Mouse (Mus musculus) adrenal gland, postnatal 25 days (tissue): ENCODE data around the gene Pphln1. TPM values are rescaled to one million over a fixed set of nuclear protein-coding genes. Genes with fewer than 3 reads are reported as not detected.

ENCODE experiments used
- DNase-seq: peaks from one replicate; pipeline ENCODE4 v3.0.0; 2021; ENCODE audit warnings: mixed read lengths
- total RNA-seq: library from RNA; stranded (reverse); gene quantifications from 2 replicates; pipeline ENCODE4 v1.2.3, GENCODE M21; 2021

Pphln1 gene
- total RNA-seq, 1 experiment from 2014 or later, result 39.0 TPM

DNA sequence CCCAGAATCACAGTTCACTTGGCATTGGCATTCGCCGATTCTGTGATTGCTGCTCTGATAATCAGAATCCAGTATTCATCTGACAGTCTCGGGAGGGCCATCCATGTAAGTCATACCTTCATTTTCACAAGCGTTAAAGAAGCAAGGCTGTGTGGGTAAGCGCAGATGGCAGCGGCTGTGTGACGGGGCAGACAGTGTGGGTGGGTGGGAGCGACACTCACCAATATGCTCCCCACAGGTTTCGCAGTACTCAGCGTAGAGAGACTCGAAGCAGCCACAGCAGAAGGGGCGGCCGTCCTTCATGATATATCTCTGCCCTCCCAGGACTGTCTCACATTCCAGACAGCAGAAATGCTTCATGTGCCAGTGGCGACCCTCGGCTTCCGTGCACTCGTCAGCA is 106.7 kb downstream of the Pphln1 start:
- no peak for DNase-seq

DNA sequence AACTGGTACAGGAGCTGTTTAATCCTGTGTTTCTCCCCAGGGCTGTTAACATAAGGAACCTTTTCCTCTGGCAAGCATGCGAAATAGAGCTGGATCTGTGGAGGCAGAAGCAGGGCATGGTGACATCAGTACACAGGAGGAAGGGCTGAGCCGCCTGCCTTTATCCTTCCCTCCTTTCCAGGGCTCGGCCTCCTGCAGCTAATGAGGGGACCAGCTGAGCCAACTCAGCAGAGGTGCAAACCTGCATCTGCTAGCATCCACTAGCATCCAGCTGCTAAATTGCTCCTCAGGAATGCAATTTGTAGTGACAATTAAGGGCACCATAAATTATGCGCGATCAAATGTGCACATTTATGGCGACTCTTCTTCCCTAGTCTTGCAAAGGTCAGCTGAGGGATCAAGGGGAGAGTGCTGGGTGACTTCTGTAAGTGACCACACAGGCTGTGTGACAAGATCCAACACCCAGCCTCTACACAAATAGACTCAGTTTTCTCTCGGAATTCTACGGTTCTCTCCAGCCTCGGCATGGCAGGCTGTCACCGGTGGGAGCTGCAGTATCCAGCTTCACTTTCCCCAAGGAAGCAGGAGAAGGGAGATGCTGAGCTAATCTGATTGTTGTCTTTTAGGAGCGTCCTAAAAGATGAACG is 112.7 kb downstream of the Pphln1 start:
- DNase-seq, result no peak

DNA sequence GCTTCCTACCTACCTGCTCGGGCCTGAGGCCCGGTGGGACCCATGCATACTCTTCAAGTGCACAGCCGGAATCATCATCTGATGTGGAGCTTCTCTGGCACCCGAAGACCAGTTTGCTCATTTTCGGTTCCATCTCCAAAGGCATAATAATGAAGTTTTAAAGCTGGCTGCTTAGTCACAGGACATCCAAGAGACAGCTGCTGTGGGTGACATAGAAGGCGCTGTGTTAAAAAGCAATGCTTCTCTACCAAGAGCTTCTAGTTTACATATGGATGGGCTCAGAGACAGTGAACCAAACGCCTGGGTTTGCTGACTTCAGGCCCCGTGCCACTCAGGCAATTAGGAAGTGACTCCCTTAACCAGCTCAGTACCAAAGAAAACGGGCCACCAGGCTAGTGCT is 114.3 kb downstream of the Pphln1 start:
- no peak for DNase-seq

DNA sequence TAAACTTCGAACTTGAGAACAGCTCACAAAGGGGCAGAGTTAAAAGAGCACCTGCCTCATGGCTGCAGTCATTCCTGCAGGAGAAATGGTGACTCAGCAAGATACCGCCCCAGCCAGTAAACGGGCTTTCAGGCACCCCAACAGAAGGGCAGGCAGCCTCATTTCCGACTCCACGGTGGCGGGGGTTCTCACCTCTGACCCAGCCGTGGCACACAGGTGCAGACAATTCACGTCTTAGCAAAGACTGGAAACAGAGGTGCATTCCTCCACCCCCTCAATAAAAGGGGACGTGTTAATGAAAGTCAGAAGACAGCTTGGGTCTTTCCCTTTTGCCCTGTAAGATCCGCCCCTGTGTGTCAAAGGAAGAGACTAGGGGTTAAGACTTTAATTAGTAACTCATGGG is 115.8 kb downstream of the Pphln1 start:
- DNase-seq, result peak; percentile 30

DNA sequence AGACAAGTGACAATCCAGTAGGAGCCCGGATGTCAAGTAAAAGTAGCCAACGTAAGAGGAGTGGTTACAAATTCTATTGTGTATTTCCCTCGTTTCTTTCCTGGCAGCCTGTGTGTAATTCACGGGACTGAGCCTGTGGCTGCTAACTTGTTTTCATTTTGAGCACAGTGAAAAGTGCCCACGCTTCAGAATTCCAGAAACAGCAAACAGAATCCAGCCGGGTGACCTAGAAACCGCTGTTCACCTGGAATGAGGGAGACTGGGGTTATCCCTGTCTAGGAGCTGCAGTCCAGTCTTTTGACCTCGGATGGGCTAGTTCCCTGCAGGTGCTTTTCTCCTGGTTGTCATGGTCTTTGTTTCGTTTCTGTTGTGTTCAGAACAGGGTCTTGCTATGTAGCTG is 117.2 kb downstream of the Pphln1 start:
- DNase-seq, result no peak

DNA sequence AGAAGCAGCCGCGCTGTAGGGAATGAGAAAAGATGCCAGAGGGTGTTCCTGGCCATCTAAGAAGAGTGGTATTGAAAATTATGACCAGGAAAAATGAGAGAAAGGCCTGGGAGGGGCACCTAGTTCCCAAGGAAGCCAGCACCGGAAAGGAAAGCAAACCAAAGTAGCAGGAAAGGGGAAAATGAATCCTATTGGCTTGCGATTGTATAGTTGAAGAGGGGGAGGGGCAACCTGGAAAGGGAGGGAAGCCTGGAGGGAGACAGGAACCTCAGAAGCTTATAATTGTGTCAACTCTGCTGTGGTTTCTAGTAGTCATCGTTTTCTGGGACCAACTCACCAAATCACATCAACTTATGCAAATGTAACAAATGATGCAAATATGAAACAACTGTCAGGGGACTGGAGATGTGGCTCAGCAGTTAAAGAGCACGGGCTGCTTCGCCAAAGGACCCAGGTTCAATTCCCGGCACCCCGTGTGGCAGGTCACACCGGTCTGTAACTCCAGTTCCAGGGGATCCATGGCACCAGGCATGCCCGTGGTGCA is 118.9 kb downstream of the Pphln1 start:
- DNase-seq, result no peak

DNA sequence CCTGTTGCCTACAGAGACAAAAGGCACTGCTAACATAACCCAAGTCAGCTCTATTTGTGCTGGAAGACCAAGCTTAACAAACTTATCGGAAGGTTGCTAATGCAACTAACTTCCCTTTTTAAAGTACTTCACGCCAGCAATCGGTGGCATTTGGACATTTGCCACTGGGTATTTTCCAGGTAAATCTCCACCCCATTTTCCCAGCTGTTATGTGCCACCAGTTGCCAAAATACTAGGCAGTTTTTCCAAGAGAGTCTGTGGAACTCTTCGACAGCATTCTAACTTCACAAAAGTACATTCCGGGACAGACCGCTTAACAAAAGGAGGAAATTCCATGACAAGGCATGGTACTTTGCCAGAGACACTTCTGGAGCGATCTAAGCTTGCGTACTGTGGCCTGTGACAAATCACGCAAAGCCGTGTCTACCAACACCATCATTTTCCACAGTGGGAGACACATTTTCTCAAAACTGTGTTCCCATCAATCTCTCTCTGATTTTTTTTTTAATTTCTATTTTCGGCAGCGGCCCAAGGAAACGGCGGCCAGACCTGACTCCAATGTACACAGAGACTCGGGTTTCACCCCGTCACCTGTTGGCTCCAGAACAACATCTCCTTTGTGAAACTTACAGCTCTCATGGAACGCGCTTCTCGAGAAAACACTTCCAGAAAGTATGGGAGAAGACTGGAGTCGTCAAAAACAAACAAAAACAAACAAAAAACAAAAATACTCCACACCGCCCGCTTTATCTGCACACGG is 120.2 kb downstream of the Pphln1 start:
- DNase-seq, result no peak

DNA sequence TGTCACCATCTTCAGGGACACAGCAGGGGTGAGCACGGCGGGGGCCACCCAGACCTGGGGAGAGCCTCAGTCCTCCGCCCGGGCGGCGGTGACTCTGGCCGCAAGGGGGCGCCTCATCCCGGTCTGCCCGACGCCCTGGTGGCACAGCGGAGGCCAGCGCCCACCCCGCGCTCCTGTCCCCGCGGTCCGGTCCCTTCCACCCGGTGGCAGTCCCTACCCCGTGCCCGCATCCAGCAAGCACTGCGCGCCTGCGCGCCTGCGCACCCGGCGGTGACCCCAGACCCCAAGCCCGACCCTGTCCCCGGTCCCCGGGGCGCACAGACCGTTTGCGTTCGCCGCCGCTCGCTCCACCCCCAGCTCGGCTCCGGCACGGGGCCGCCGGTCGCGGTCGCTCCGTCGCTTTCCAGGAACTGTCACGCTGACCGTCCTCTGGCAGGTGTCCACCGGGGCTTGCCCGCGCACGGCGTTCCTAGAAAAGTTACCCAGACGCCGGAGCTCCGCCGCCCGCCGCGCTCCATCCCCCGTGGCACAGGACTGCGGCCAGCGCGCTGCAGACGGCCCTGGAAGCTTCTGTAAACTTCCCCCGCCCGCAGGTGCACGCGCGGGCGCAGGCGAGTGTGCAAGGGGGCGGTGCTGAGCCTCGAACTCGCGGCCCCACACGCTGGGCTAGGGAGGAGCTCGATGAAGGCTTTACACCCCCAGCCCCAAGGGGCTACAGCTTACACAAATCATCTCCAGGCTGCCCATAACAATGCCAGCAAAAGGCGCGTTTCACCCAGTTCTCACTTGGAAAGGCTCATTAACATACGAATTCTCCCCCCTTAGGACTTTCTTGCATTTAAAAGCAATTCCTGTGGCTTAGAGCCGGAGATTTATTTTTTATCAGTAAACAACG is 121.0 kb downstream of the Pphln1 start:
- DNase-seq, result peak; percentile 91

DNA sequence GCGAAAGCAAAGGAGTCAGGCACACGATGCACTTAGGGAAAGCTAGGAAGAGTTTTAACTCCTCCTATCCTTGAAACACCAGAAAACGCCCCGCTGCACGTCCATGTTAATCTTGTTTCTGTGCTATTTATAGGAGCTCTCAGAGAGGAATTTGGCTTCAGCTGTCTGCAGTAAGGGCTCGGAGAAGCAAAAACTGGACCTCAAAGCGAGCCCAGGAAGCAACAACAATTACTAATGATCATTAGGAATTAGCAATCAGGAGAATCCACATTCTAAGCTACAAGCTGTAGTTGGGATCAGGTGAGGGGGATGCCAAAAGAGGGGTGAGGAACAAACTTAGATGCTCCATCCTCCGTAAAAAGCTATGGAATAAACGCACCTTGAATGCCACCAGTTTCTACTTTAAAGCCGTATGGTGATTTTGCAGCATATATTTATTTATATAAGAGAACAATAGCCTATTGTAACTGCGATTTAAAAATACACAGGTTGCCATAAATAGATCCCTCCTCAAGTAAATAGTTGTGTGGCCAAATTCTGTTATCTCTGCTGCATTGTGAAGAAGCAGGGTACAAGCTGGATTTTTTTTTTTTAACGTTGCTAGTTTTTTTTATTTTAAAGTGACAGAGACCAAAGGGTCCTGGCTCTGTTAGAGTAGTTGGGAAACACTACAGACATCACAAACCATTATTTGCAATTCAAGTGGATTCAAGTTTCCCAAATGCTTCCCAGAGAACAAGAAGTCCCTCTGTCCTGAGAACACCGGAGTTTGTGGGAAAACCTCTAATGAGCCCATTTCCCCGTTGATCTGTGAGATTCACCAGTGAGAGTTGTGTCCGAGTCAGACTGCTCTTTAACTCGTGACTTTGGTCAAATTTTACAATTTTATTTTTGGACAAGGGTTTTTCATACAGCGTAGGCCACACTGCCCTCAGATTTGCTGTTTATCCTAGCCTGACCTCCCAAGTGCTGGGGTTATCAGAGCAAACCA is 122.0 kb downstream of the Pphln1 start:
- DNase-seq, result no peak

DNA sequence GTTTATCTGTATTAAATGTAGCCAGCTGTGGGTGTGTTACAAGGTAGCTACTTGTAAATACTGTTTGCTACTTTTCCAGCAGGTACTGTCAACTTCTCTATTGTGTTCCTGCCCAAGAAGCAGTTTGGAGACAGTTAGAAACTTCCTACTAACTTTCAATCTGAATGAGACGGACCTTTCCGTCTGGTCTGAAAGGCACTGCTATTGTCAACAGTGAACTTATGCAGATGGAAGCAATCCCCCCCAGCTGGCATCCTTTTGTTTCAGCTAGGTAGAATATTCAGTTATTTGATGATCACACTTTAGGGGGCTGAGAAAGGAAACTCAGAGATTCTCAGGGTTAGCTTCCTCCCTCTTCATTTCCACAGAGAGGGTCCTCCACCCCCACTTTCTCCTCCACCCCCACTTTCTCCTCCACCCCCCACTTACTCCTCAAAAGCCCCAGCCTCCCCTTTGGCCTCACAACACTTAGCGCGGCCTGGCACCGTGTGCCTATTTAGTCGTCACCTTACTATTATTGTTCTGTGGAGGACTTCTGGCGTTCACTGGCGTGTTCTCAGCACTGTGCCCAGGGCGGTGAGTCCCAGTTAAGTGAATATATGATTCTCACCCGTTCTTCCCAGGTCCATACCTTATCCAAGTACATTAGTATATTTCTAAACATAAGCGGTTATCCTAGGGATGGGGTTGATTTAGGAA is 123.1 kb downstream of the Pphln1 start:
- no peak for DNase-seq

DNA sequence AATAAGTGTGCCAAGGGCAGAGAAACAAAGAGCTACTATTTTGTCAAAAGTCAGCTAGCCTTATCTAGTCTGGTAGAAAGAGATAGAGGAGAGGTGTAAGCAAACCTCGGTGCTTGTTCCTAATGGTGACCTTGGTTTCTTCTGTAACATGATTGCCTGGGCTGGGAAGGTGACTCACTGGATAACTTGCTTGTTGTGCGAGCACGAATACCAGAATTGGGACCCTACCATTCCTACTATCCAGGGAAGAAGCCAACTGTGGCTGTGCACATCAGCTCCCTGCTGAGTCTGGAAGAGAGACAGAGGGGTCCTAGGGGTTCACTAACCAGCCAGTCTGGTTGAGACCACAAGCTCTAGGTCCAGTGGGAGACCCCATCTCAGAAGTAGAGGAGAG is 123.6 kb downstream of the Pphln1 start:
- no peak for DNase-seq

DNA sequence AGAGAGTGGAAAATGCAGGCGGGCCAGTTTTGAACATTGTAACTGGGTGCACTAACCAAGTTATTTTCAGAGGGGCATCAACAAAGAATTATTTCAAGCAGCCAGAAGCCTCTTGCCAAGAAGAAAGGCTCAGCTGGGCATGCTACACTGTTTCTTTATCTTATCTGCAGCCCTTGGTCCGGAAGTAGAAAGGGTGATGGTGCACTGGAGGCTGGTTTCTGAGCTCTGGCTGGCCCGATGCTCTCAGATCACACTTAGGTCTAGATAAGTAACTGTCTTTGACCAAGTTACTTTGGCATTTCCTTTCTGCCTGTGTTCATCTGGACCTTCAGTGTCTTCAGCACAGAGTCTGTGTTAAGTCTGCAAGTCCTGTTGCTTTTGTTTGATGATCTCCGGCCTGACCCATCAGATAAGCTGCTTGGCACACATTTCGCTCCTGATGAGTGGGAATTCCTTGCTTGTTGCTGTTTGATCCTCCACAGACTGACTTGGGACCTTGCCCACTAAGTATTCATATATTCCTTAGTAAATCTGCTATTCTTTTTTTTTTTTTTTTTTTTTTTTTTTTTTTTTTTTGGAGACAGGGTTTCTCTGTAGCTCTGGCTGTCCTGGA is 127.3 kb downstream of the Pphln1 start:
- no peak for DNase-seq

DNA sequence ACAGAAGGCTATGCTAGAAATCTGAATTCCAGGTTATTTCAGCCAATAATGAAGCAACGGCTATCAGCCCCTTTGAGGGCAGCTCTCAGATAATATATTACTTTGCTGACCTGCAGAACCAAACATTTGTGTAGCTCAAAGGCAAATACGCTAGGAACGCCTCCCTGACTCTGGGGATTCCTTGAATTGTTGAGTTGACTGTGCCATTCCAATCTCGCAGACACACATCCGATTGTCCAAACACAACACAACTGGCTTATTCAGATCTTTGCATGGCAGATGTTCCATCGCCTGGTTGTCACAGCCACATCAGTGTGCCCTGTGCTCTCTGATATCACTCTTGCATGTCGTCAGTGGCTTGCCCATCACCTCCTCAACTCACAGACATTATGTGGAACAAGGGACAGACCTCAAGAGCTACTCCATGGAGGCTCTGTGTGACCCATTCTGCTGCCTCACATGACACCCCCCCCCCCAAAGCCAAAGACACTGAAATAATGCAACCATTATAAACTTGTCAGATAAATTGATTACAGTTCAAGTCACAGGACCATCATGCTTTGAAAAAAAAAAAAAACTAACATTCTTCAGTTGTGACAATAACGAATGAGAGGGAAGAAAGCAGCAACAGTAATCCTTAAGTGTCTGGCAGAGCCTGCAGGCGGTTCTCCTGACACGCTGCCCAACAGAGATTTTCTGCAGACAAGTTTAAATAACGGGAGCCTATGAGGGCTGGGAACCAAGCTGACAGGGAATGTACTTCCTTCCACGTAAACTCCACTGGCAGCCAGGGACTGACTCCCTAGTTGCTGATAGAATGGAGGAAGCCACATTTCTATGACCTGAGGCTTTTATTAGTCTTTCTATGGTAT is 131.9 kb downstream of the Pphln1 start:
- DNase-seq, result no peak

DNA sequence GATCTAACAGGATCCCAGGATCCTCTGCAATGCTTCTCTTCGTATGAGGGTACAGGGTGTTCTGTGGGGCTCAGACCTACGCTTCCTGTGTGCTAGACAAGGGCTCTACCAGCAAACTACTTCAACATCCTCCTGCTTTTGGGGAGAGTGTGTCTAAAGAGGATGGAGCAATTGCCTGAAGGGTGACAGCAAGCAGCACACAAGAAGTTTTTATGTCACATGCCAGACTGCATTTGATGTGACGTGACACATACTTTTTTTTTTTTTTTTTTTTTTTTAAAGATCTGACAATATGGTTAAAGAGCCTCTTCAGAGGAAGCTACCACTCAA is 132.5 kb downstream of the Pphln1 start:
- no peak for DNase-seq

DNA sequence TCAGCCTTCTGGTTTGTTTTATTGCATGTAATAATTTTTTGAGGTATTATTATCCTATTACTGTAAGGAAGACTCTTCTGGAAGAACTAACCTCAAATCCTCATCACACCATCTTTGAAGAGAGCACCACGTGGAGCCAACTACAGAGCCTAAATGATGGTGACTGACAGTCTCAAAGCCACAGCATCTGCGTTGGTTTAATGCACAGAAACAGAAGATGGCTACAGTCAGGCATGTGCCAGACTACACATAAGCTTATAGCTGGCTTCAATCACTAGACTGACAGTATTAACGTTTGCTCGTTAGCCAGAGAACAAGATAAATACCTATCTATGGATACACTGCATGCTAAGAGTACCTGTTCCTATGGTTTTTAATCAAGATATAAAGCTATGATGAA is 138.0 kb downstream of the Pphln1 start:
- no peak for DNase-seq

DNA sequence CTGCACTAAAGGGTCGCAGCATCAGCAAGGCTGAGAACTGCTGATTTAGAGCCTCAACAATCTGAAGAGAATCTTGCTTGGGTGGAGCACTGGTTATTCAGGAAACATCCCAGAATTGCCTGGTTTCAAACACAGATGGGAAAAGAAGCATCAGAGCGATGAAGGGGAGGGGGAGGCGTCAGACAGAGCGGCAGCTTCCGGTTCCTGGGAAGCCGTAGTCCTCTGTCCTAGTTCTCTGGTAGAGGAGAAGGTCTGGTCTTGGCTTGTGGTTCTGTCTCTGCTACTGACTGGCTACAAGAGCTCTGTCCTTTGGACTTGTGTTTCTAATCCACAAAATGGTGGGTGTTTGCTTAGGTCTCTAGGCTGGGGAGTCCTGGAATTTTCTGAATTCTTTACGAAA is 139.6 kb downstream of the Pphln1 start:
- DNase-seq, result no peak

DNA sequence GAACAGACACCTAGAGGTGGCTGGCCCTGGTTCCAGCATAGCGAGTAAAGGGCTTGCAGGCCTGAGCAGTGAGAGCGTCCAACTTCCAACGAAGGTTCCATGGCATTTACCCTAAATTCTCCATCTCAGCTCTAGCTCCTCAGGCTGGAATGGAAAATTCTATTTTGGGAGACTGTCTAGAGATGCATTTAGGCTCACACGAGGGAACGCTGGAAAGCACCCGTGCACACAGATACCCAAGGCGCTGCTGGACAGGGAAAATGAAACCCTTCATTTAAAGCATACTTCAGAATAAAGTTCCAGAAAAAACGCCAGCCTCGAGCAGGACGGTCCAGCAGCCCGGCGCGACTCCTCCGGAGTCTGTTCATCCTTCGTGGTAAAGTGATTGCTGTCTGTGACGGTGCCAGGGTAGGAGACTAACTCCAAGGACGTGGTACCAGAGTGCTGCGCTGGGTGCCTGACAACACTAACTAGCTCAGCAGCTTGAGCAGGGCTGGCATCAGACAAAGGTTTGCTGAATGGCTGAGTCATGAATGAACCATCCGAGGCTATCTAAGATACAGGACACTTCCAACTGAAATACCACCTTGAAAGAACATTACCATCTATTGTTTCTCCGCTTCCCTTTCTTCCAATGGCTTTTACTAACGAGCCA is 140.5 kb downstream of the Pphln1 start:
- DNase-seq, result peak; percentile 39

DNA sequence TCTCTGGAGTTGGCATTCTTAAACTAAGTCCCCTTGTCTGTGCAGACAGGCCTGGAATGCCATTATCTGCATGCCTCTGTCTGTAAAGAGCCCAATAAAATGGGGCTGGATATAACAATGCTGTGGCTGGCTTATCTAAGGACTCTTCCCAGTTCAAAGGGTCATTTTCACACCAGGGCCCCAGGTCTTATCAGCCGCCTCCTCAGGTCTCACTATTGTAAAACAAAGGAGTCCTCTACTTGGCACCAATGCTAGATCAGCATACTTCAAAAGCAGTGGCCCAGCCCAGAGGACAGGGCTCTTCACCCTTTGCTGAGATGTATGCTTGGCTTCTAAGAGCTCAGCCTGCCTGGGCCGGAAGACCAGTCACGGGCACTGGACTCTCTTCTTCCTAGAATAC is 141.3 kb downstream of the Pphln1 start:
- DNase-seq, result no peak
